Mouse (Mus musculus): ENCODE measurements at regions not wholly inside any gene's neighbourhood (a gene's known extent, or its start where the extent isn't known, plus 50 kb on each side); places are given as distances from the start of the nearest gene placed in this dataset.

GRCm38 (mm10) chr15:67467404-67468345 lies 967.0 kb upstream of the Lrrc6 start:
- no peaks in the 10 kb centered on the region; the same call in 1 of the 2 replicates for H3K4me1 ChIP-seq (ENCODE audit: control insufficient read depth, insufficient read depth, low read length)
- H3K27ac ChIP-seq (ENCODE audit: insufficient read depth, low read length), result no peak overlapping the region

GRCm38 (mm10) chr15:67462863-67463262 lies 962.2 kb upstream of the Lrrc6 start:
- TF ChIP-seq POLR2A (IDR thresholded peaks at IDR 0.05; ENCODE audit: extremely low read depth, insufficient read depth, low read length) (no peak), CTCF (IDR thresholded peaks at IDR 0.05; ENCODE audit: extremely low read depth, insufficient read depth, low read length) (no peak)
- Histone ChIP-seq H3K4me3 (ENCODE audit: insufficient read depth, low read length) (no peak overlapping the region), H3K27ac (ENCODE audit: insufficient read depth, low read length) (no peak overlapping the region), H3K4me1 (ENCODE audit: control insufficient read depth, insufficient read depth, low read length) (no peaks in the 10 kb centered on the region)

More at GRCm38 (mm10) chr15:67467404-67468345, 967.0 kb upstream of the Lrrc6 start:
- no peak overlapping the region for H3K4me3 ChIP-seq (ENCODE audit: insufficient read depth, low read length)
- TF ChIP-seq POLR2A (IDR thresholded peaks at IDR 0.05; ENCODE audit: extremely low read depth, insufficient read depth, low read length) (no peak), CTCF (IDR thresholded peaks at IDR 0.05; ENCODE audit: extremely low read depth, insufficient read depth, low read length) (no peak)

GRCm38 (mm10) chr15:67460384-67460783 lies 959.7 kb upstream of the Lrrc6 start:
- H3K4me1 ChIP-seq (ENCODE audit: control insufficient read depth, insufficient read depth, low read length), result no peaks in the 10 kb centered on the region
- no peak overlapping the region for H3K4me3 ChIP-seq (ENCODE audit: insufficient read depth, low read length)
- no peak for TF ChIP-seq CTCF (IDR thresholded peaks at IDR 0.05; ENCODE audit: extremely low read depth, insufficient read depth, low read length)
- H3K27ac ChIP-seq (ENCODE audit: insufficient read depth, low read length), result no peak overlapping the region

- TF ChIP-seq CTCF (IDR thresholded peaks at IDR 0.05; ENCODE audit: extremely low read depth, insufficient read depth, low read length), result peak; percentile 94
- TF ChIP-seq POLR2A (IDR thresholded peaks at IDR 0.05; ENCODE audit: extremely low read depth, insufficient read depth, low read length), result no peak
- no peak overlapping the region for H3K27ac ChIP-seq (ENCODE audit: insufficient read depth, low read length)
- no peaks in the 10 kb centered on the region; the same call in 1 of the 2 replicates for H3K4me1 ChIP-seq (ENCODE audit: control insufficient read depth, insufficient read depth, low read length)
- H3K4me3 ChIP-seq (ENCODE audit: insufficient read depth, low read length), result no peak overlapping the region
Measured at GRCm38 (mm10) chr15:67434284-67434683, 933.6 kb upstream of the Lrrc6 start.

- Histone ChIP-seq H3K4me3 (ENCODE audit: insufficient read depth, low read length) (no peak overlapping the region), H3K4me1 (ENCODE audit: control insufficient read depth, insufficient read depth, low read length) (no peaks in the 10 kb centered on the region), H3K27ac (ENCODE audit: insufficient read depth, low read length) (no peak overlapping the region)
- TF ChIP-seq CTCF (IDR thresholded peaks at IDR 0.05; ENCODE audit: extremely low read depth, insufficient read depth, low read length), result no peak
- no peak for TF ChIP-seq POLR2A (IDR thresholded peaks at IDR 0.05; ENCODE audit: extremely low read depth, insufficient read depth, low read length)
Measured at GRCm38 (mm10) chr15:67423922-67424321, 923.2 kb upstream of the Lrrc6 start.

- Histone ChIP-seq H3K4me1 (ENCODE audit: control insufficient read depth, insufficient read depth, low read length) (no peaks in the 10 kb centered on the region), H3K27ac (ENCODE audit: insufficient read depth, low read length) (no peak overlapping the region), H3K4me3 (ENCODE audit: insufficient read depth, low read length) (no peak overlapping the region)
- TF ChIP-seq POLR2A (IDR thresholded peaks at IDR 0.05; ENCODE audit: extremely low read depth, insufficient read depth, low read length) (no peak), CTCF (IDR thresholded peaks at IDR 0.05; ENCODE audit: extremely low read depth, insufficient read depth, low read length) (no peak)
Measured at GRCm38 (mm10) chr15:67422277-67422953, 921.7 kb upstream of the Lrrc6 start.

GRCm38 (mm10) chr15:67420776-67421175 lies 920.1 kb upstream of the Lrrc6 start:
- Histone ChIP-seq H3K27ac (ENCODE audit: insufficient read depth, low read length) (no peak overlapping the region), H3K4me1 (ENCODE audit: control insufficient read depth, insufficient read depth, low read length) (no peaks in the 10 kb centered on the region), H3K4me3 (ENCODE audit: insufficient read depth, low read length) (no peak overlapping the region)
- TF ChIP-seq CTCF (IDR thresholded peaks at IDR 0.05; ENCODE audit: extremely low read depth, insufficient read depth, low read length), result no peak
- no peak for TF ChIP-seq POLR2A (IDR thresholded peaks at IDR 0.05; ENCODE audit: extremely low read depth, insufficient read depth, low read length)

GRCm38 (mm10) chr15:67419733-67420132 lies 919.0 kb upstream of the Lrrc6 start:
- H3K27ac ChIP-seq (ENCODE audit: insufficient read depth, low read length), result no peak overlapping the region
- no peak overlapping the region for H3K4me3 ChIP-seq (ENCODE audit: insufficient read depth, low read length)
- H3K4me1 ChIP-seq (ENCODE audit: control insufficient read depth, insufficient read depth, low read length), result no peaks in the 10 kb centered on the region
- TF ChIP-seq CTCF (IDR thresholded peaks at IDR 0.05; ENCODE audit: extremely low read depth, insufficient read depth, low read length) (no peak), POLR2A (IDR thresholded peaks at IDR 0.05; ENCODE audit: extremely low read depth, insufficient read depth, low read length) (no peak)

- no peak for TF ChIP-seq CTCF (IDR thresholded peaks at IDR 0.05; ENCODE audit: extremely low read depth, insufficient read depth, low read length)
- TF ChIP-seq POLR2A (IDR thresholded peaks at IDR 0.05; ENCODE audit: extremely low read depth, insufficient read depth, low read length), result no peak
- no peaks in the 10 kb centered on the region for H3K4me1 ChIP-seq (ENCODE audit: control insufficient read depth, insufficient read depth, low read length)
- H3K27ac ChIP-seq (ENCODE audit: insufficient read depth, low read length), result no peak overlapping the region
- no peak overlapping the region for H3K4me3 ChIP-seq (ENCODE audit: insufficient read depth, low read length)
Measured at GRCm38 (mm10) chr15:67417742-67418163, 917.0 kb upstream of the Lrrc6 start.
